Mouse (Mus musculus) layer of hippocampus, postnatal 25 days (tissue): ENCODE data around the gene Olfr180. TPM values are rescaled to one million over a fixed set of nuclear protein-coding genes. Genes with fewer than 3 reads are reported as not detected.

ENCODE experiments used
- DNase-seq, 2 experiments: peaks; one replicate each; pipeline ENCODE4 v3.0.0; 2022; ENCODE audit warnings: mixed read lengths in 2 of 2, low spot score in 1 of 2; ENCODE audit errors: extremely low spot score in 1 of 2
- total RNA-seq, 2 experiments: library from RNA; stranded (reverse); gene quantifications; 2 replicates each; pipeline ENCODE4 v1.2.3; 2021

The Olfr180 gene
- not detected for total RNA-seq

- no peak for DNase-seq
Measured at GRCm38 (mm10) chr16:58929292-58929691, at the start of gene Olfr180. Gene Olfr180, minus strand, starts transcription at chr16:58929392.

GRCm38 (mm10) chr16:58928655-58929054, 537 bp downstream of the Olfr180 start, which contains the start of gene Olfr181:
Gene Olfr181, minus strand, starts transcription at chr16:58928755.
- no peak for DNase-seq

DNA sequence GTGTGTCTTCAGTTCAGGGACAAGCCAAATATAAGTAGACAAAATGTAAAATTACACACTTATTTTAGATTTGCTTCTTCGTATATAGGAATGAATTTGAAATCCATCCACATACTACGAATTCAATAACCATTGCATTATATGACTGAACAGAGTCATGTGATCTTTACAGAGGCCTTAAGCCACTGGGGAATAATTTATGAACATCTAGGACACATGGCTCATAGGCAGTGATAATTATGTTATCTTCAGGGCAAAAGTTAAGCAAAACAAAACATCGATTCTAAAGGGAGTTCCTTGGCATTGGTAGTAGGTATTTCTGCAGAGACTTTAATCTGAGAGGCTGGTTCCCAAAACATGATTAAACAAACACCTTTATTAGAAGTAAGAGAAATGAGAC, 37.2 kb downstream of the Olfr180 start, which contains the start of gene Olfr178:
Olfr178 (minus strand) TSS at position 101 of the 400 bp plus-strand sequence.
- no peak for DNase-seq

GRCm38 (mm10) chr16:58884416-58884815, 44.8 kb downstream of the Olfr180 start:
- no peak for DNase-seq

GRCm38 (mm10) chr16:58874668-58875067, 54.5 kb downstream of the Olfr180 start, which contains the start of gene Olfr177:
Gene Olfr177, minus strand, starts transcription at chr16:58874768.
- no peak for DNase-seq

Other genes starting within 250 kb of the Olfr180 start
- gene Gpr15, start 210.3 kb downstream of the Olfr180 start, total RNA-seq: not detected
- 100 to 1,000 TPM in 1 of 2 experiments, 10 to 100 TPM in 1; 82.0 to 100 TPM for gene Cldnd1, start 201.5 kb downstream of the Olfr180 start, total RNA-seq
- not detected for gene Olfr172, start 166.2 kb downstream of the Olfr180 start, total RNA-seq
- gene Olfr173, start 129.1 kb downstream of the Olfr180 start, total RNA-seq: not detected
- not detected for gene Olfr175-ps1, start 102.6 kb downstream of the Olfr180 start, total RNA-seq
- not detected for gene Olfr177, start 54.6 kb downstream of the Olfr180 start, total RNA-seq
- not detected for gene Olfr178, start 37.3 kb downstream of the Olfr180 start, total RNA-seq
- gene Olfr181, start 637 bp downstream of the Olfr180 start, total RNA-seq: not detected
- not detected for gene Olfr183, start 66.0 kb upstream of the Olfr180 start, total RNA-seq
- not detected for gene Olfr186, start 100.9 kb upstream of the Olfr180 start, total RNA-seq
- gene Olfr187, start 110.4 kb upstream of the Olfr180 start, total RNA-seq: not detected
- gene Olfr190, start 148.6 kb upstream of the Olfr180 start, total RNA-seq: not detected
- not detected for gene Olfr191, start 160.4 kb upstream of the Olfr180 start, total RNA-seq
- not detected for gene Olfr193, start 182.5 kb upstream of the Olfr180 start, total RNA-seq
- gene Olfr194, start 191.7 kb upstream of the Olfr180 start, total RNA-seq: not detected
- not detected for gene Olfr195, start 217.7 kb upstream of the Olfr180 start, total RNA-seq
- not detected for gene Olfr196, start 241.1 kb upstream of the Olfr180 start, total RNA-seq